Mouse (Mus musculus): ENCODE results near the gene Dap.

The Dap gene

GRCm38 (mm10) chr15:31264827-31265226 lies 40.7 kb downstream of the Dap start:
- DNase-seq (ENCODE audit: low read depth): peak; percentile 56

DNA sequence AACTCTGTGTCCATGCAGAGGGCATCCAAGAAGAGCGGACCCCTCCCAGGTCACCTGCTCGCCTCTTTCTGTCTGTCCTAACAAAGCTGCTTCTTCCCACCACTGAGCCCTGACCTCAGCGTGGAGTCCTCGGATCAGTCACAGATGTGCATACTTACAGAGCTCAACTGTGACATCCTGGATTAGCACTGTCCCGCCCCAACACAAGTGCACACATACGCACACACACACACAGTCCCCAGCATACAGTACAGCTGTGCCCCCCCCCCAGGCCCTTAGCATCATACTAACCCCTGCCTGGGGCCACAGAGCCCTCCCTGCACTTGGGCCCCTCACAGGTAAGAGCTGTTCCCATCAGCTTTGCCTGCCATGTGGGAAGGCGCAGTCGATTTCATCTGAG lies 41.3 kb downstream of the Dap start:
- no peak for DNase-seq (ENCODE audit: low read depth)

- no peak for DNase-seq (ENCODE audit: low read depth)
These were observed 41.7 kb downstream of the Dap start for GRCm38 (mm10) chr15:31265845-31266244.

- DNase-seq (ENCODE audit: low read depth): no peak
These were observed 44.0 kb downstream of the Dap start for GRCm38 (mm10) chr15:31268148-31268547.

DNA sequence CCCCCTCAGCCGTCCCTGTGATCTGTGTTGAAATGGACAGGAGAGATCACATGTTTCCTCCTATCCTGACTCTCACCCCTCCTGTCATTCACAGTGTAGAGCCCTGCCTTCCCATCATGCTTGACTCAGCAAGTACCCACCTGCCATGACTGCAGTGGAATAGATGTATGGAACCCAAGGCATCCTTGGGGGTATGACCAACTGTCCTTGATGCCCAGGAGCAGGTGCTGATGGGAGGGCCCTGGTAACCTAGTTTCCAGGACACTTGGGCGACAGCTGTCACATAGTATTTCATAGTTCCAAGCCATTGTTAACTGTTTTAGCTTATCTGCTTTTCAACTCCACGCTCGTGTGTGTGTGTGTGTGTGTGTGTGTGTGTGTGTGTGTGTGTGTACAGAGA lies 45.4 kb downstream of the Dap start:
- DNase-seq (ENCODE audit: low read depth): no peak

DNA sequence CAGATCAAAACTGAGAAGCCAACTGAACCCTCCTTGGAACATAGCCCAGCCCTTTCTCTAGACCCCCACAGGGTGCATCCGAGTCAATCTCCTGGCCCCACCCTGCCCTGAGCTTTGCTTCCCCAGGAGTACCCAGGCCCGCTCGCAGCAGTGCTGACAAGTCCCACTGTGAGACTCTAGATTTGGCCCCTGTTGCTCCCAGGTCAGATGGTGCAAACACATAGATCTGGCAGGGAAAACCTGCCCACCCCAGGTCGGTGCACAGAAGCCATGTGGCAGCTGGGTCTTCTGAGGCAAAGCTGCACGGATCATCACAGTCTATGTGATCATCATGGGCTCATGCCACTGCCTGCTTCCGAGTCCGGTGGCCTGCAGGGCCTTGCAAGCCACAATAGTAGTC lies 48.6 kb downstream of the Dap start:
- no peak for DNase-seq (ENCODE audit: low read depth)

GRCm38 (mm10) chr15:31273509-31273908 lies 49.4 kb downstream of the Dap start:
- no peak for DNase-seq (ENCODE audit: low read depth)

- no peak for DNase-seq (ENCODE audit: low read depth)
These were observed 54.0 kb downstream of the Dap start for GRCm38 (mm10) chr15:31278090-31278489.

- no peak for DNase-seq (ENCODE audit: low read depth)
These were observed 55.0 kb downstream of the Dap start for GRCm38 (mm10) chr15:31279120-31279519.

GRCm38 (mm10) chr15:31279577-31280004 lies 55.5 kb downstream of the Dap start:
- no peak for DNase-seq (ENCODE audit: low read depth)

DNA sequence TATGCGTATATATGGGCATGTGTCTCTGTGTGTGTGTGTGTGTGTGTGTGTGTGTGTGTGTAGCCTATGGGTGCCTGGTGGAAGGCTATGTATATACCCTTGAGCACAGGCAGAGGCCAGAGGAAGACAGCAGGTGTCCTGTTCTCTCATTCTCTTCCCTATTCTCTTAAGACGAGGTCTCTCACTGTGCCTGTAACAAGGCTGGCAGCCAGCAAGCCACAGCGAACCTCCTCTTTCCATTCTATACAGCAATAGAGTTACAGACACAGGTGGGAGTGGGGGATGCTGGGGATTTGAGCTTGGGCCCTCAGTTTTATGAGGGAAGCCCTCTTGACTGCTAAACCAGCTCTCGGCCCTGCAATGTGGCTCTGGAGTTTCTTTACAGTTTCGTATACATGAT lies 55.9 kb downstream of the Dap start:
- DNase-seq (ENCODE audit: low read depth): no peak

GRCm38 (mm10) chr15:31280683-31281082 lies 56.6 kb downstream of the Dap start:
- no peak for DNase-seq (ENCODE audit: low read depth)

DNA sequence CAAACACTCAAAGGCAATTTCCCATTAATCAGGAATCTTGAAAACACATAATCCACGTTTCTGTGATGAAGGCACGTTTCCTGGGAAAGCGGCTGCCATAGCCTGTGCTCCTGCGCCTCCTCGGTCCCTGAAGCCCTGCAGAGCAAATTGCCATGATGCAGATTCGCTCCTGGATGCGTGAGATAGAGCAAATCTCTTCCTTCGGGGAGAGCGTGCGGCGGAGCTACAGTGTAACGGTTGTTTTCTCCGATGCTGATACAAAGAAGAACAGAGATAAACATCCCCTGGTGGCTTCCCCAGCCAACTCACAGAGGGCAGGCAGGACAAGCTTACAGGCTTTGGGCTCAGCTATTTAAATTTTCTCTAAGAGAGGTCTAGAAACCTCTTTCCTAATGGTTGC lies 57.7 kb downstream of the Dap start:
- DNase-seq (ENCODE audit: low read depth): no peak

GRCm38 (mm10) chr15:31282353-31282752 lies 58.2 kb downstream of the Dap start:
- DNase-seq (ENCODE audit: low read depth): no peak

DNA sequence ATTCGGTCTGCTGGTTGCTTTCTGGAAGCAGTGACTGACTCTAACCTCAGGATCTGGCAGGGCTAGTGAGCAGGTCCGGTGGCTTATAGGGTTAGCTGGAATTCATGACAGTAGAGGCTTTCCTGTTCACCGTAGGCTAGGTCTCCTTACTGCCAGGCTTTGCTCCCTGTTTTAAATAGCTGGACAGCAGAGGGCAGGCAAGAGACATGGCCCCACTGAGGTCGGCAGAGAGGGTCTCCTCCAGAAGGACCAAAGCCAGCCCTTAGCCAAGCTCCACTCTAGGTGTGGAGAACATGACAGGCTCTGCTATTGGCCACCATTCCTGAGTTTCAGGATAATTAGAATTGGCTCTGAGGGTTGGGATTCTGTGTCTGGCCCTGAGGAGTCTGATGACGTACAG lies 60.0 kb downstream of the Dap start:
- DNase-seq (ENCODE audit: low read depth): no peak

- DNase-seq (ENCODE audit: low read depth): no peak
These were observed 61.0 kb downstream of the Dap start for GRCm38 (mm10) chr15:31284922-31285631.

GRCm38 (mm10) chr15:31285695-31286094 lies 61.6 kb downstream of the Dap start:
- no peak for DNase-seq (ENCODE audit: low read depth)

DNA sequence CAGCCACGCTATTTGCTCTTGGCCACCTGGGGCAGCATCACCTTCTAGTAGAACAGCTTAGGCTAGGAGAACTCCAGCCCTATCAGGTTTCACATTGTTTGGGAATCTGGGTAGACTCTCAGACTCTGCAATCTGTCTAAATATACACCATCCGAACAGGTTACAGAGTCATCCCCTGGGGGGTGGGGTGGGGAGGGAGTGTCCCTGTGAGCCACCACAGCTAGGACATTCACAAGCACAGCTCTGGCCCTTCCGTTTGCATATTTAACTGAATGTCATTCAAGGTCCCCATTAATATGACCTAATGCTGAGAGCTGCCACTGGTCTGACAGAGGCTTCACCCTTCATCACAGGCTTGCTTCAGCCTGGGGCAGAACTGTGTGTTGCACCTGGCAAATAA lies 68.5 kb downstream of the Dap start:
- no peak for DNase-seq (ENCODE audit: low read depth)

- no peak for DNase-seq (ENCODE audit: low read depth)
These were observed 70.2 kb downstream of the Dap start for GRCm38 (mm10) chr15:31294311-31294710.

DNA sequence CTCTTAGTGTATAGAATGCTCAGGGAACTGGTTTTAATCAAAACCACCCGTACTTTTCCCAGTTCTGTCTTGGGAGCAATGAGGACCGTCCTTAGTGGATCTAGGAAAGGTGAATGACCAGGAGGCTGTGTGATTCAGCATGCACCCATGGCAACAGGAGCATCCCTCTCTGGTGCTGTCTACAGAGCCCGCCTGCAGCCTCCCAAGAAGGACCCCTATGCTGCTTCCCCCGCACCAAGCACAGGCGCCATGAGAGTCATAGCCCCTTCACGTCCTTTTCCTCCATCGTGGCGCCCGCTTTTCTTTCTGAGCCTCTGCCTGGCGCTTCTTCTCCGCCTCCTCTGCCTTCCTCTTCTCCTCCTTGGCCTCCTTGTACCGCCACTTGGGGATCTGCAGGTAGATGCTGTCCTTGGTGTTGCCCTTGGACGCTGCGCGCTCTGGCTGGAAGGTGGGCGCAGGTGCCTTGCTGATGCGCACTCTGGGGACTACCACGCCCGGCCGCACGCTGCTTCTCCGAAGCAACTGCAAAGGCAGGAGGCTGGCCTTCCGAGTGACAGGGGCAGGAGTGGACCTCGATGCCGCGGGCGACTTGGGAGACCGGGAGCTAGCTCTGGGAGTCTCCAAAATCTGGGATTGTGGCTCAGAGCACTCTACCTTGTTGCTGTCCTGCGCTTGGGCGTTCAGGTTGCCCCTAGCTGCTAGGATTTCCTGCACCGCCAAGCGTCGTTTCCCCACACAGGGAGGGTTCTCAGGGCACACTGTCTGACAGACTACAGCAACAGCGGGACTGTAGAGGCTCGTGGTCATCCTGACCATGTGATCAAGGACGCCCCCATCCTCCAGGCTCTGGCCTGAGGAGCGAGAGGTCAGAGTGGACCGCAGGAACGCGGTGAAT lies 73.0 kb downstream of the Dap start:
- no peak for DNase-seq (ENCODE audit: low read depth)

- DNase-seq (ENCODE audit: low read depth): no peak
These were observed 73.6 kb downstream of the Dap start for GRCm38 (mm10) chr15:31297777-31298137.

GRCm38 (mm10) chr15:31299258-31299917 lies 75.3 kb downstream of the Dap start:
- no peak for DNase-seq (ENCODE audit: low read depth)
